Mouse (Mus musculus): Measurements from ENCODE around the gene Olfr504. TPM values are rescaled to one million over a fixed set of nuclear protein-coding genes. Genes with fewer than 3 reads are reported as not detected.
"Not testable (repeated sequence)": the region's sequence is repeated elsewhere in the genome, so short reads cannot be mapped to it uniquely, and the experiment has no call there.

Gene Olfr504
- total RNA-seq (2021): not detected

DNA sequence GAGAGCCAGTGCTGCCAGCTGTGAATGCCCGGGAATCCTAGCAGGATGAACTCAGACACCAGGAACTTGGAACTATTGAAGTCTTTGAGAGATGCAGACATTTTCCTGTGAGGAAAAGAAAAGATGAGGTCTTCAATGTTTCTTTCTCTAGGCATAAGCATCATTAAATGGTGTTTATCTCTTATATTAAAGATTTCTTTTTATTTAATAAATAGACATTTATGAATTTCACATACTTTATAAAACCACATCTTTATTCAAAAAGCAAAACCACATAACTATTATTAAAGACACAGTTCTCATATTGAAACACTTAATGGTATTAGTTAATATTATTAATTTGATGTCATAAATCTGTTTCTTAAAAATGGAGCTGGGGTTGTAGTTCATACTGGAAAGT is at the start of gene Olfr504:
Gene Olfr504, minus strand, starts transcription at position 101 of the 400 bp plus-strand sequence.
- no peak for DNase-seq (ENCODE audit: extremely low spot score in 1 of 2, low spot score in 1 of 2)

DNA sequence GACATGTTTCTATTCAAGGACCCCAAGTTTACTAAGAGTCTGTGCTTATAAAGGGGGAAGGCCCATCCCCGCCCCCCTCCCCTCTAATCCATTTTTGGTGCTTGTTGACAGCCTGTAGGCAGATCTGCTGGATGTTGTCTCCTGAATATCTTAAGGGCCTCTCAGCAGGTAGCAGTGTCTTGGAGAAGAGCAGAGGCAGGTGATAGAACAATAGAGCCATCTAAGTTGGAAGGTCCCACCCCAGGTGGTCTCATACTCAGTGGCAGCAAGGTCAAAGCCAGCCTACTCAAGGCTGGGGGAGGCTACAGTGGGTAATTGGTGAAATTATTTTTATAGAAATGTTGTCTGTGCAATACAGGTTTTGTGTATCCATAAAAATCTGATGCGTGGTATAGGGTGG is 48.5 kb upstream of the Olfr504 start:
- no peak for DNase-seq (ENCODE audit: extremely low spot score in 1 of 2, low spot score in 1 of 2)

DNA sequence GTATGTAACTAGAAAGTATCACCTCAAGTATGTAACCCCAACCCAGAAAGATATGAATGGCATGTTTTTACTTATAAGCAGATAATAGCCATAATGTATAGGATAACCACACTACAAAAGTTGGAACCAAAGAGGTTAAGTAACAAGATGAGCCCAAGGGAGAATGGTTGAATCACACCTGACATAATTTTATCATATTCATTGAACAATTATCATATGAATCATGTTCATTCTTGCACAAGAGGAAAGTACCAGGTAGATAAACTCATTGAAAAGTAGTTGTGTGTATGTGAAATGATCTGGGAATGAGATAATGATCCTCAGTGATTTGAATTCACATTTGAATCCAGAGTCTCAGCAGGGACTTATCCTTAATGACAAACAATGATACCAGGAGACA is 44.9 kb upstream of the Olfr504 start, which contains the start of gene Olfr506:
Gene Olfr506, plus strand, starts transcription at position 301 of the 400 bp plus-strand sequence.
- DNase-seq (ENCODE audit: extremely low spot score in 1 of 2, low spot score in 1 of 2): no peak

DNA sequence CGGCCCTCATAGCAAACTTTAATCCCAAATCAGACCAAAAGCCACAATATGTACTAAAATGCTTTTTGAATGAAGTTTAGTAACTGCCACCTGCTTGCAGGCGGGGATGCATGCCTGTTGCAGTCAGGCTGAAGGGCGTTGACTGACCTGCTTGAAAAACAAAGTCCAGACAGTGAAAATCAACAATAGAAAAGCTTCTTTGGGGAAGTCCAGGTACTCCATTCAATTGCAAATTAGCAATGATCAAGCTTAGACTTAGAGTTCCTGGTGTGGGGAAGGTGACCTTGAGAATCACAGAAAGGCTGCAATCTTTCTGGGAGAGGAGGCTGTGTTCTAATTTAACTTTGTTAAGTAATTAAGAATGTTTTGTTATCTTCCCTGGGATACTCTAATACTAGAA is 36.3 kb upstream of the Olfr504 start:
- not testable (repeated sequence) for DNase-seq (ENCODE audit: extremely low spot score in 1 of 2, low spot score in 1 of 2)

DNA sequence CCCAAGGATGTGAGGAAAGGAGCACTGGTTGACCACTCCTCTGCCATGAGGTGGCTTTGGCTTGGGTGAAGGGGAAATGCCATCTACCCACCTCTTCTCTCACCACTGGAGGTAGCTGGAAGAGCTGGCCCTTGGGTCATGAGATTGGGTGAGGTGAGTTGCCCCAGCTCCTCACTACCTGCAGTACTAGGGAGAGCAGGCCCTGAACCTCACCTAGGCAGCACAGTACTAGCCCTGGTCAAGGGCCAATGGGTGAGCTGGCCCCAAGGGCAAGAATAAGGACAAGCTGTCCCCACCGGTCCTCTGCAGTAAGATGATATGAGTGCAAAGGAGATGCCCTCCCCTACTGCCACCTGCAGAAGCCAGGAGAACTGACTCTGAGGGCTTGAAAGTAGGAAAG is 24.2 kb upstream of the Olfr504 start:
- DNase-seq (ENCODE audit: extremely low spot score in 1 of 2, low spot score in 1 of 2): no peak

DNA sequence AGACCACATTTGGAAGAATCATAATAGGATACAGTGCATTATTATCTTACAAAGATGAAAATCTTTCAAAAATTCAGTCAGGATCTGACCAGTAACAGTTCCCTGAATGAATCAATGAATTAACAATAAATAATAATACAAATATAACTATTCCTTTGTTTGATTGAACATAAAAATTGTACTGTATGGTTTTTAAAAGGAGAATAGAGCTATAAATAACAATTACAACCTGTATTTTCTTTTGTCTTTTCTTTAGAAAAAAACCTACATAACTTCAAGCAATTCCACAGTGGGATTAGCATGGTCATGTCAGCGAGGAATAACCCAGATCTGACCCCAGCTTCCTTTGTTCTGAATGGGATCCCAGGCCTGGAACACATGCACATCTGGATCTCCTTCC is 21.4 kb downstream of the Olfr504 start, which contains the start of gene Olfr503:
Gene Olfr503, plus strand, starts transcription at position 301 of the 400 bp plus-strand sequence.
- not testable (repeated sequence) for DNase-seq (ENCODE audit: extremely low spot score in 1 of 2, low spot score in 1 of 2)

DNA sequence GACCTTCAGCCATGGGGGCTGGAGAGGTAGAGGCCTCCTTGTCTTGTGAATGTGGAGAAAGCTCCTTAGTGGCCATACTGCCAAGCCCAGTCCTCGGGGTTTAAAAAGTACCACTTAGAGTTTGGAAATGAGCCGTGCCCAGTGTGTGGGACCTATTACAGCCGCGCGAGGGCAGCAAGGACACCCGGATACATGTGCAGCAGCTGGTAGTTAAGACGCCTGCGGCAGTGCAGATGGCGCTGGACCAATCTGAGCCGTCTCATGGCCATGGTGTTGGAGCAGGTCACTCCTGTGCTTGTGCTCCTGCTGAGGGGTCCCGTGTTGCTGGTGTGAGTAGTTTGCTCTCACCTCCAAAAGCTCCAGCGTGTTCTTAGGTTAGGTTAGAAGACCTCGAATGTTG is 23.2 kb downstream of the Olfr504 start:
- no peak for DNase-seq (ENCODE audit: extremely low spot score in 1 of 2, low spot score in 1 of 2)

DNA sequence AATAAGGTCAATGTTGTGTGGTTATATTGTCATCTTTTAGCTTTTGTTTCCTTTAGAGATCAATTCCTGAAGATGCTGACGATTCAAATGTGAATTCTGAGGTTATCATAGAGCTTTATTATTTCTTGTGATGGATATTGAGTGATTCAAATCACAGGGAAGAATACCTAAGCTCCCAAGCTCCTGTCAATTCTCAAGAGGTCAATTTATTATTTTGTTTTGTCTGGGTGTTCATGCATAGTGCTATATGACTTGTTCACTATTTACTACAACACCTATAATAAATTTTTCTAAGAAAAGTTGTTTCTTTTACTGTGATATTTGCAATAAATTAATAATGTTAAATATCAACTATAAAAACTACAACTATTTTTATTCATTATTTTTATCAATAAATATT is 40.6 kb downstream of the Olfr504 start, which contains the start of gene Olfr502:
Gene Olfr502, minus strand, starts transcription at position 101 of the 400 bp plus-strand sequence.
- DNase-seq (ENCODE audit: extremely low spot score in 1 of 2, low spot score in 1 of 2): no peak

Other genes starting within 250 kb of the Olfr504 start
- gene Olfr492, start 242.1 kb downstream of the Olfr504 start, total RNA-seq (2021): not detected
- not detected for gene Olfr493, start 218.8 kb downstream of the Olfr504 start, total RNA-seq (2021)
- not detected for gene Olfr494, start 200.5 kb downstream of the Olfr504 start, total RNA-seq (2021)
- not detected for gene Olfr495, start 172.6 kb downstream of the Olfr504 start, total RNA-seq (2021)
- gene Olfr497, start 145.4 kb downstream of the Olfr504 start, total RNA-seq (2021): not detected
- gene Olfr498, start 100.5 kb downstream of the Olfr504 start, total RNA-seq (2021): not detected
- not detected for gene Olfr502, start 40.7 kb downstream of the Olfr504 start, total RNA-seq (2021)
- not detected for gene Olfr503, start 21.3 kb downstream of the Olfr504 start, total RNA-seq (2021)
- gene Olfr506, start 45.0 kb upstream of the Olfr504 start, total RNA-seq (2021): not detected
- gene Olfr507, start 56.0 kb upstream of the Olfr504 start, total RNA-seq (2021): not detected
- not detected for gene Olfr508, start 64.2 kb upstream of the Olfr504 start, total RNA-seq (2021)
- not detected for gene Olfr509, start 86.1 kb upstream of the Olfr504 start, total RNA-seq (2021)
- not detected for gene Olfr510, start 100.6 kb upstream of the Olfr504 start, total RNA-seq (2021)
- gene Olfr512, start 147.5 kb upstream of the Olfr504 start, total RNA-seq (2021): not detected
- gene Olfr513, start 185.2 kb upstream of the Olfr504 start, total RNA-seq (2021): not detected

Measured in layer of hippocampus, postnatal 25 days (tissue).